Mouse (Mus musculus): ENCODE measurements at regions not wholly inside any gene's neighbourhood (a gene's known extent, or its start where the extent isn't known, plus 50 kb on each side); places are given as distances from the start of the nearest gene placed in this dataset.

GRCm38 (mm10) chr15:50942429-50942828 is 2942.3 kb upstream of the Gm7489 start:
- Histone ChIP-seq H3K9ac (replicated peaks; ENCODE audit: low read depth) (no peak overlapping the region), H3K4me3 (ENCODE audit: low read depth, low read length) (no peak overlapping the region), H3K4me2 (replicated peaks; ENCODE audit: low read depth, low read length) (no peak overlapping the region), H3K9me3 (ENCODE audit: low read length) (no peaks in the 10 kb centered on the region), H3K27ac (ENCODE audit: low read length) (no peak overlapping the region), H3K4me1 (ENCODE audit: insufficient read depth, low read depth, low read length) (no peaks in the 10 kb centered on the region), H3K36me3 (ENCODE audit: insufficient read depth, low read length) (no peaks in the 10 kb centered on the region), H3K27me3 (replicated peaks; ENCODE audit: insufficient read depth, low read length) (no peaks in the 10 kb centered on the region)
- ATAC-seq (no peak), DNase-seq (ENCODE audit: low spot score) (no peak)
- 86% methylated on average over 5 of the region's 5 CpGs for WGBS
- TF ChIP-seq EP300 (IDR thresholded peaks at IDR 0.05) (no peak), CTCF (IDR thresholded peaks at IDR 0.05) (no peak)

GRCm38 (mm10) chr15:50944976-50945375 is 2939.7 kb upstream of the Gm7489 start:
- Histone ChIP-seq H3K9ac (replicated peaks; ENCODE audit: low read depth) (no peak overlapping the region), H3K4me2 (replicated peaks; ENCODE audit: low read depth, low read length) (no peak overlapping the region), H3K27me3 (replicated peaks; ENCODE audit: insufficient read depth, low read length) (no peaks in the 10 kb centered on the region), H3K36me3 (ENCODE audit: insufficient read depth, low read length) (no peaks in the 10 kb centered on the region), H3K9me3 (ENCODE audit: low read length) (no peaks in the 10 kb centered on the region), H3K4me1 (ENCODE audit: insufficient read depth, low read depth, low read length) (no peaks in the 10 kb centered on the region), H3K4me3 (ENCODE audit: low read depth, low read length) (no peak overlapping the region), H3K27ac (ENCODE audit: low read length) (no peak overlapping the region)
- TF ChIP-seq EP300 (IDR thresholded peaks at IDR 0.05) (no peak), CTCF (IDR thresholded peaks at IDR 0.05) (no peak)
- WGBS, result 90% methylated on average over 4 of the region's 4 CpGs
- DNase-seq (ENCODE audit: low spot score), result no peak
- ATAC-seq, result no peak

- Histone ChIP-seq H3K4me2 (replicated peaks; ENCODE audit: low read depth, low read length) (no peak overlapping the region), H3K27me3 (replicated peaks; ENCODE audit: insufficient read depth, low read length) (no peaks in the 10 kb centered on the region), H3K9ac (replicated peaks; ENCODE audit: low read depth) (no peak overlapping the region), H3K4me1 (ENCODE audit: insufficient read depth, low read depth, low read length) (no peaks in the 10 kb centered on the region), H3K4me3 (ENCODE audit: low read depth, low read length) (no peak overlapping the region), H3K9me3 (ENCODE audit: low read length) (no peaks in the 10 kb centered on the region), H3K36me3 (ENCODE audit: insufficient read depth, low read length) (no peaks in the 10 kb centered on the region), H3K27ac (ENCODE audit: low read length) (no peak overlapping the region)
- no peak for TF ChIP-seq EP300 (IDR thresholded peaks at IDR 0.05)
- ATAC-seq, result no peak
- 80% methylated on average over 3 of the region's 3 CpGs for WGBS
- no peak for DNase-seq (ENCODE audit: low spot score)
Measured at GRCm38 (mm10) chr15:50959109-50959508, 2925.6 kb upstream of the Gm7489 start.

- H3K4me1 ChIP-seq (ENCODE audit: insufficient read depth, low read depth, low read length), result no peaks in the 10 kb centered on the region
- H3K4me2 ChIP-seq (replicated peaks; ENCODE audit: low read depth, low read length), result no peak overlapping the region
- TF ChIP-seq CTCF (IDR thresholded peaks at IDR 0.05), result no peak
- TF ChIP-seq EP300 (IDR thresholded peaks at IDR 0.05), result no peak
- 75% methylated on average over 5 of the region's 5 CpGs for WGBS
- H3K36me3 ChIP-seq (ENCODE audit: insufficient read depth, low read length), result no peaks in the 10 kb centered on the region
- no peaks in the 10 kb centered on the region for H3K9me3 ChIP-seq (ENCODE audit: low read length)
- no peak overlapping the region for H3K27ac ChIP-seq (ENCODE audit: low read length)
- H3K4me3 ChIP-seq (ENCODE audit: low read depth, low read length), result no peak overlapping the region
- ATAC-seq (no peak), DNase-seq (ENCODE audit: low spot score) (no peak)
- no peak overlapping the region for H3K9ac ChIP-seq (replicated peaks; ENCODE audit: low read depth)
- H3K27me3 ChIP-seq (replicated peaks; ENCODE audit: insufficient read depth, low read length), result no peaks in the 10 kb centered on the region
Measured at GRCm38 (mm10) chr15:50963606-50964005, 2921.1 kb upstream of the Gm7489 start.

GRCm38 (mm10) chr15:50964236-50964635 is 2920.5 kb upstream of the Gm7489 start:
- no peaks in the 10 kb centered on the region for H3K9me3 ChIP-seq (ENCODE audit: low read length)
- 85% methylated on average over 2 of the region's 2 CpGs for WGBS

GRCm38 (mm10) chr15:50967176-50967575 is 2917.5 kb upstream of the Gm7489 start:
- ATAC-seq (no peak), DNase-seq (ENCODE audit: low spot score) (no peak)
- WGBS, result 70% methylated on average over 2 of the region's 2 CpGs
- Histone ChIP-seq H3K27ac (ENCODE audit: low read length) (no peak overlapping the region), H3K9me3 (ENCODE audit: low read length) (no peaks in the 10 kb centered on the region), H3K4me1 (ENCODE audit: insufficient read depth, low read depth, low read length) (no peaks in the 10 kb centered on the region), H3K4me3 (ENCODE audit: low read depth, low read length) (no peak overlapping the region), H3K36me3 (ENCODE audit: insufficient read depth, low read length) (no peaks in the 10 kb centered on the region), H3K9ac (replicated peaks; ENCODE audit: low read depth) (no peak overlapping the region), H3K4me2 (replicated peaks; ENCODE audit: low read depth, low read length) (no peak overlapping the region), H3K27me3 (replicated peaks; ENCODE audit: insufficient read depth, low read length) (no peaks in the 10 kb centered on the region)
- TF ChIP-seq CTCF (IDR thresholded peaks at IDR 0.05) (no peak), EP300 (IDR thresholded peaks at IDR 0.05) (no peak)

More at GRCm38 (mm10) chr15:50964236-50964635, 2920.5 kb upstream of the Gm7489 start:
- ATAC-seq (no peak), DNase-seq (ENCODE audit: low spot score) (no peak)
- Histone ChIP-seq H3K4me2 (replicated peaks; ENCODE audit: low read depth, low read length) (no peak overlapping the region), H3K27me3 (replicated peaks; ENCODE audit: insufficient read depth, low read length) (no peaks in the 10 kb centered on the region), H3K4me3 (ENCODE audit: low read depth, low read length) (no peak overlapping the region), H3K27ac (ENCODE audit: low read length) (no peak overlapping the region), H3K9ac (replicated peaks; ENCODE audit: low read depth) (no peak overlapping the region), H3K4me1 (ENCODE audit: insufficient read depth, low read depth, low read length) (no peaks in the 10 kb centered on the region), H3K36me3 (ENCODE audit: insufficient read depth, low read length) (no peaks in the 10 kb centered on the region)
- TF ChIP-seq CTCF (IDR thresholded peaks at IDR 0.05) (no peak), EP300 (IDR thresholded peaks at IDR 0.05) (no peak)

GRCm38 (mm10) chr15:50970637-50971036 is 2914.1 kb upstream of the Gm7489 start:
- Histone ChIP-seq H3K27me3 (replicated peaks; ENCODE audit: insufficient read depth, low read length) (no peaks in the 10 kb centered on the region), H3K4me1 (ENCODE audit: insufficient read depth, low read depth, low read length) (no peaks in the 10 kb centered on the region), H3K4me2 (replicated peaks; ENCODE audit: low read depth, low read length) (no peak overlapping the region), H3K27ac (ENCODE audit: low read length) (no peak overlapping the region), H3K4me3 (ENCODE audit: low read depth, low read length) (no peak overlapping the region), H3K9me3 (ENCODE audit: low read length) (no peaks in the 10 kb centered on the region), H3K36me3 (ENCODE audit: insufficient read depth, low read length) (no peaks in the 10 kb centered on the region), H3K9ac (replicated peaks; ENCODE audit: low read depth) (no peak overlapping the region)
- ATAC-seq, result no peak
- DNase-seq (ENCODE audit: low spot score), result no peak
- 48% methylated on average over 4 of the region's 4 CpGs for WGBS
- TF ChIP-seq EP300 (IDR thresholded peaks at IDR 0.05) (no peak), CTCF (IDR thresholded peaks at IDR 0.05) (no peak)

Measured in lung, postnatal 0 days (tissue).